ENCODE assay signal across 8 mouse cellular contexts in genomic region chr9:54559771-54560471, GRCm38 (mm10). TPM values are rescaled to one million over a fixed set of nuclear protein-coding genes. Genes with fewer than 3 reads are reported as not detected.
DNase-seq lines count a peak whose midpoint lies in the region; ATAC-seq lines count a peak whose summit lies in the region.

Gene Cib2 (minus strand): TSS chr9:54560218.

- H3K4me3 ChIP-seq in forebrain, embryonic 10.5 days = peak within 1 kb of the TSS; percentile 64
- H3K4me3 ChIP-seq in heart, embryonic 14.5 days (ENCODE audit: control insufficient read depth in 1 of 2, insufficient read depth in 1 of 2, low read depth in 1 of 2, low read length in 2 of 2) = peak within 1 kb of the TSS; percentile 54 to 64
- H3K4me3 ChIP-seq in liver, embryonic 13.5 days (replicated peaks) = peak within 1 kb of the TSS; percentile 60
- H3K4me3 ChIP-seq in stomach, embryonic 15.5 days (replicated peaks) = peak within 1 kb of the TSS; percentile 63

- H3K27me3 ChIP-seq in forebrain, embryonic 10.5 days (ENCODE audit: poor library complexity, severe bottlenecking) = peaks cover 25% of the 10 kb centered on the region
- H3K27me3 ChIP-seq in heart, embryonic 14.5 days (ENCODE audit: control insufficient read depth, insufficient read depth, low read length) = peaks cover 11% of the 10 kb centered on the region
- peaks cover 12% of the 10 kb centered on the region for H3K27me3 ChIP-seq in liver, embryonic 13.5 days
- H3K27me3 ChIP-seq in stomach, embryonic 15.5 days (replicated peaks) = no peaks in the 10 kb centered on the region

- peak within 1 kb of the TSS; percentile 78 for H3K27ac ChIP-seq in forebrain, embryonic 10.5 days
- no peak within 1 kb of the TSS for H3K27ac ChIP-seq in heart, embryonic 14.5 days (replicated peaks in 1 of 2; ENCODE audit: control insufficient read depth in 1 of 2, insufficient read depth in 1 of 2, low read depth in 2 of 2, low read length in 2 of 2)
- no peak within 1 kb of the TSS for H3K27ac ChIP-seq in liver, embryonic 13.5 days
- no peak within 1 kb of the TSS for H3K27ac ChIP-seq in stomach, embryonic 15.5 days

- H3K4me1 ChIP-seq in forebrain, embryonic 10.5 days = peaks cover 15% of the 10 kb centered on the region
- H3K4me1 ChIP-seq in heart, embryonic 14.5 days (ENCODE audit: control insufficient read depth in 2 of 2, insufficient read depth in 2 of 2, low read length in 2 of 2) = peaks cover 2 to 5% of the 10 kb centered on the region in 2 experiments; a peak in 3 of 4 replicates
- peaks cover 26% of the 10 kb centered on the region for H3K4me1 ChIP-seq in liver, embryonic 13.5 days (replicated peaks)
- H3K4me1 ChIP-seq in stomach, embryonic 15.5 days = peaks cover 7% of the 10 kb centered on the region; the same call in 1 of the 2 replicates

- no peaks in the 10 kb centered on the region for H3K9me3 ChIP-seq in forebrain, embryonic 10.5 days
- H3K9me3 ChIP-seq in heart, embryonic 14.5 days (ENCODE audit: control insufficient read depth, low read length) = no peaks in the 10 kb centered on the region
- no peaks in the 10 kb centered on the region for H3K9me3 ChIP-seq in liver, embryonic 13.5 days (replicated peaks)
- no peaks in the 10 kb centered on the region for H3K9me3 ChIP-seq in stomach, embryonic 15.5 days

- peak; percentile 94 for ATAC-seq in heart, embryonic 14.5 days (ENCODE audit: insufficient number of reproducible peaks, insufficient read depth, low FRiP score, low read depth)
- peak; percentile 96 for ATAC-seq in liver, embryonic 13.5 days (ENCODE audit: low read depth)
- ATAC-seq in stomach, embryonic 15.5 days (ENCODE audit: insufficient read depth, low FRiP score, low read depth) = peak; percentile 96

- DNase-seq in CD4-positive, CD25-positive, alpha-beta regulatory T cell, adult 2 months (ENCODE audit: low read depth, low spot score) = peak; percentile 79
- DNase-seq in c-Kit-negative CD71-positive TER-119-positive erythroid progenitor cells, embryonic 14.5 days (ENCODE audit: low read depth, low spot score) = peak; percentile 19
- peak; percentile 86 for DNase-seq in forebrain, embryonic 10.5 days (ENCODE audit: extremely low spot score, low spot score)
- peak; percentile 92 for DNase-seq in kidney, postnatal 14 days
- DNase-seq in liver, embryonic 13.5 days = peak; percentile 73
- peak; percentile 86 for DNase-seq in neural tube, embryonic 10.5 days (ENCODE audit: extremely low spot score, low spot score)

- peak within 1 kb of the TSS; percentile 88 for H3K4me2 ChIP-seq in heart, embryonic 14.5 days (ENCODE audit: low read length)
- peak within 1 kb of the TSS; percentile 92 for H3K4me2 ChIP-seq in liver, embryonic 13.5 days
- H3K4me2 ChIP-seq in stomach, embryonic 15.5 days = peak within 1 kb of the TSS; percentile 96

- peak within 1 kb of the TSS; percentile 68 for H3K9ac ChIP-seq in heart, embryonic 14.5 days (ENCODE audit: low read length)
- H3K9ac ChIP-seq in liver, embryonic 13.5 days = peak within 1 kb of the TSS; percentile 64
- H3K9ac ChIP-seq in stomach, embryonic 15.5 days = peak within 1 kb of the TSS; percentile 6; the same call in 1 of the 2 replicates

- no peaks in the 10 kb centered on the region for H3K36me3 ChIP-seq in forebrain, embryonic 10.5 days (replicated peaks)
- no peaks in the 10 kb centered on the region for H3K36me3 ChIP-seq in heart, embryonic 14.5 days (ENCODE audit: control insufficient read depth, insufficient read depth, low read length)
- no peaks in the 10 kb centered on the region for H3K36me3 ChIP-seq in liver, embryonic 13.5 days
- H3K36me3 ChIP-seq in stomach, embryonic 15.5 days = no peaks in the 10 kb centered on the region

- 3% methylated on average over 53 of the region's 54 CpGs for WGBS in forebrain, embryonic 10.5 days
- WGBS in heart, embryonic 14.5 days = 1% methylated on average over 54 of the region's 54 CpGs
- 1% methylated on average over 54 of the region's 54 CpGs for WGBS in liver, embryonic 13.5 days (ENCODE audit: insufficient replicate concordance)
- WGBS in stomach, embryonic 15.5 days = 2% methylated on average over 54 of the region's 54 CpGs

RNA-seq across cellular contexts. Expression of gene Cib2, which starts in this region (rescaled TPM):
- polyA plus RNA-seq in forebrain, embryonic 10.5 days (2016; fragmentation: Nextera tagmentation; extraction: Ambion mirVana) = 8.3 and 9.1 TPM in 2 replicates
- 5.0 and 6.7 TPM in 2 replicates for polyA plus RNA-seq in heart, embryonic 14.5 days (2014; fragmentation: Nextera tagmentation; extraction: Ambion mirVana)
- polyA plus RNA-seq in liver, embryonic 13.5 days (2015; fragmentation: Nextera tagmentation; extraction: Ambion mirVana) = 1.8 and 2.4 TPM in 2 replicates
- 10.6 and 11.0 TPM in 2 replicates for polyA plus RNA-seq in stomach, embryonic 15.5 days (2015; fragmentation: Nextera tagmentation; extraction: Ambion mirVana)

Comparison
In these comparisons a context has a peak if more than half of its experiments do, and no peak if none do; other contexts are left out.
1. DNase-seq: peak in every context shown above with its lines; median percentile 92 in kidney, postnatal 14 days; 86 in forebrain, embryonic 10.5 days; 86 in neural tube, embryonic 10.5 days; 79 in CD4-positive, CD25-positive, alpha-beta regulatory T cell, adult 2 months; 73 in liver, embryonic 13.5 days; 19 in c-Kit-negative CD71-positive TER-119-positive erythroid progenitor cells, embryonic 14.5 days.
2. H3K9ac ChIP-seq: peak in every context shown above with its lines; median percentile 68 in heart, embryonic 14.5 days; 64 in liver, embryonic 13.5 days; 6 in stomach, embryonic 15.5 days.